Comparison of ENCODE assay signal across 31 mouse cellular contexts in the genomic region with DNA sequence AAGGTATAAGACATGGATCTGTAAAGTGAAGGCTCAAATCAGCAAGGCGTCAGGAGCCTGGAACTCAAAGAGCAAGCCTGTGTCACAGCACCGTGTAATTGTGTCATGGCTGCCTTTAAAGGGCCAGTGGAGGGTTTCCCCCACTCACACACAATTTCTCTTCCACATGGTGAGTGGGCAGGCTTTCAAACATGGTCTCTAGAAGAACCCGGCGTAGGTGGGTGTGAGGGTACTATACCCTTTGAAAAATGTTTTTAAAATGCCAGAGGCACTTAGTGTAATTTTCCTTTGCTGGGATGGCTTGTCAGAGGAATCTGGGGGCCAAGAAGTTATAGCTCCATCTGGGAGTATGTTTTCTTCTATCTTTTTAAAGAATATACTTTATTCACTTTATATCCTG.
"Had no signal": no experiment of that assay in that cellular context is flagged by ENCODE, and none has a peak within 500 bp of the region (broad histone marks: within the 10 kb centered on the region; RNA-seq: fewer than 3 reads in every experiment).

No protein-coding gene starts in this region.

- H3K9me3 ChIP-seq: limb, embryonic 10.5 days; limb, embryonic 12.5 days; limb, embryonic 13.5 days; limb, embryonic 15.5 days; liver, embryonic 12.5 days; liver, embryonic 13.5 days; liver, embryonic 15.5 days; lung, embryonic 15.5 days; megakaryocyte, embryonic 14.5 days; midbrain, embryonic 10.5 days; midbrain, embryonic 12.5 days; midbrain, embryonic 13.5 days; midbrain, embryonic 15.5 days had no signal

- ATAC-seq: liver, embryonic 12.5 days; liver, postnatal 0 days; lung, postnatal 0 days; midbrain, embryonic 13.5 days; midbrain, embryonic 15.5 days; midbrain, embryonic 16.5 days had no signal

- H3K4me2 ChIP-seq: limb, embryonic 12.5 days; limb, embryonic 13.5 days; limb, embryonic 15.5 days; liver, embryonic 11.5 days; liver, embryonic 12.5 days; liver, embryonic 13.5 days; liver, embryonic 15.5 days; lung, embryonic 14.5 days; lung, embryonic 15.5 days; midbrain, embryonic 11.5 days; midbrain, embryonic 12.5 days; midbrain, embryonic 13.5 days; midbrain, embryonic 15.5 days had no signal

- H3K4me3 ChIP-seq: limb, embryonic 10.5 days; limb, embryonic 12.5 days; limb, embryonic 13.5 days; limb, embryonic 15.5 days; liver, embryonic 12.5 days; liver, embryonic 13.5 days; liver, embryonic 15.5 days; lung, embryonic 15.5 days; megakaryocyte, embryonic 14.5 days; midbrain, embryonic 10.5 days; midbrain, embryonic 12.5 days; midbrain, embryonic 13.5 days; midbrain, embryonic 15.5 days; myocyte had no signal

- H3K9ac ChIP-seq: limb, embryonic 12.5 days; limb, embryonic 13.5 days; limb, embryonic 15.5 days; liver, embryonic 12.5 days; liver, embryonic 13.5 days; liver, embryonic 14.5 days; liver, embryonic 15.5 days; liver, postnatal 0 days; lung, embryonic 14.5 days; lung, embryonic 15.5 days; midbrain, embryonic 12.5 days; midbrain, embryonic 13.5 days; midbrain, embryonic 15.5 days had no signal

- H3K36me3 ChIP-seq: limb, embryonic 10.5 days; limb, embryonic 12.5 days; limb, embryonic 13.5 days; limb, embryonic 15.5 days; liver, embryonic 12.5 days; liver, embryonic 13.5 days; liver, embryonic 15.5 days; lung, embryonic 15.5 days; midbrain, embryonic 10.5 days; midbrain, embryonic 12.5 days; midbrain, embryonic 13.5 days; midbrain, embryonic 15.5 days had no signal

- H3K27ac ChIP-seq: limb, embryonic 10.5 days; limb, embryonic 12.5 days; limb, embryonic 13.5 days; limb, embryonic 15.5 days; liver, embryonic 12.5 days; liver, embryonic 13.5 days; liver, embryonic 14.5 days; liver, embryonic 15.5 days; lung, embryonic 15.5 days; macrophage; midbrain, embryonic 10.5 days; midbrain, embryonic 12.5 days; midbrain, embryonic 13.5 days; midbrain, embryonic 15.5 days had no signal

- H3K4me1 ChIP-seq: limb, embryonic 10.5 days; limb, embryonic 12.5 days; limb, embryonic 15.5 days; liver, embryonic 12.5 days; liver, embryonic 13.5 days; liver, embryonic 15.5 days; megakaryocyte, embryonic 14.5 days had no signal

- DNase-seq: left cerebral cortex, postnatal 4 days; liver; liver, embryonic 13.5 days; liver, postnatal 0 days; lung, adult 18-20 months; lung, adult 2 months; lung, embryonic 14.5 days; lung, postnatal 10 days; lung, postnatal 14 days; lung, postnatal 36 days; lung, postnatal 4 days; midbrain, embryonic 14.5 days had no signal

- H3K27me3 ChIP-seq: limb, embryonic 12.5 days; limb, embryonic 13.5 days; limb, embryonic 15.5 days; liver, embryonic 12.5 days; liver, embryonic 13.5 days; liver, embryonic 15.5 days; lung, embryonic 15.5 days; midbrain, embryonic 12.5 days; midbrain, embryonic 13.5 days; midbrain, embryonic 15.5 days had no signal
